Mouse (Mus musculus): ENCODE results near the gene Tubb2a. TPM values are rescaled to one million over a fixed set of nuclear protein-coding genes. Genes with fewer than 3 reads are reported as not detected.

Gene Tubb2a
- total and polyA plus RNA-seq, 2 experiments from 2014 or later = 3,579 to 4,559 TPM

- Histone ChIP-seq H3K9ac (no peak overlapping the region), H3K4me1 (ENCODE audit: insufficient read depth) (no peaks in the 10 kb centered on the region), H3K27ac (ENCODE audit: low read depth, low read length) (no peak overlapping the region), H3K36me3 (ENCODE audit: insufficient read depth) (no peaks in the 10 kb centered on the region), H3K4me3 (ENCODE audit: low read depth, low read length) (no peak overlapping the region), H3K27me3 (ENCODE audit: insufficient read depth, low read length) (no peaks in the 10 kb centered on the region), H3K9me3 (ENCODE audit: low read length) (no peaks in the 10 kb centered on the region), H3K4me2 (ENCODE audit: low read depth) (no peak overlapping the region)
- TF ChIP-seq CTCF (IDR thresholded peaks at IDR 0.05; ENCODE audit: low read depth) = no peak
- DNase-seq (no peak), ATAC-seq (no peak)
- 80% methylated on average over 3 of the region's 3 CpGs for WGBS
Measured at GRCm38 (mm10) chr13:34113086-34113485, 35.3 kb upstream of the Tubb2a start.

- no peak overlapping the region for H3K4me2 ChIP-seq (ENCODE audit: low read depth)
- no peak for TF ChIP-seq CTCF (IDR thresholded peaks at IDR 0.05; ENCODE audit: low read depth)
- no peak overlapping the region for H3K27ac ChIP-seq (ENCODE audit: low read depth, low read length)
- no peaks in the 10 kb centered on the region for H3K36me3 ChIP-seq (ENCODE audit: insufficient read depth)
- no peaks in the 10 kb centered on the region for H3K4me1 ChIP-seq (ENCODE audit: insufficient read depth)
- H3K9ac ChIP-seq = no peak overlapping the region
- ATAC-seq = no peak
- no peak for DNase-seq
- 77% methylated on average over 5 of the region's 5 CpGs for WGBS
- no peaks in the 10 kb centered on the region for H3K27me3 ChIP-seq (ENCODE audit: insufficient read depth, low read length)
- H3K9me3 ChIP-seq (ENCODE audit: low read length) = no peaks in the 10 kb centered on the region
- H3K4me3 ChIP-seq (ENCODE audit: low read depth, low read length) = no peak overlapping the region
Measured at GRCm38 (mm10) chr13:34112369-34113081, 34.7 kb upstream of the Tubb2a start.

- H3K4me3 ChIP-seq (ENCODE audit: low read depth, low read length) = no peak overlapping the region
- no peak for TF ChIP-seq CTCF (IDR thresholded peaks at IDR 0.05; ENCODE audit: low read depth)
- no peak overlapping the region for H3K4me2 ChIP-seq (ENCODE audit: low read depth)
- H3K4me1 ChIP-seq (ENCODE audit: insufficient read depth) = no peaks in the 10 kb centered on the region
- H3K9me3 ChIP-seq (ENCODE audit: low read length) = no peaks in the 10 kb centered on the region
- ATAC-seq (no peak), DNase-seq (no peak)
- no peak overlapping the region for H3K27ac ChIP-seq (ENCODE audit: low read depth, low read length)
- H3K27me3 ChIP-seq (ENCODE audit: insufficient read depth, low read length) = no peaks in the 10 kb centered on the region
- H3K9ac ChIP-seq = no peak overlapping the region
- H3K36me3 ChIP-seq (ENCODE audit: insufficient read depth) = no peaks in the 10 kb centered on the region
- WGBS = 87% methylated on average over 3 of the region's 3 CpGs
Measured at GRCm38 (mm10) chr13:34111878-34112277, 34.1 kb upstream of the Tubb2a start.

GRCm38 (mm10) chr13:34111019-34111418 is 33.2 kb upstream of the Tubb2a start:
- Histone ChIP-seq H3K27ac (ENCODE audit: low read depth, low read length) (no peak overlapping the region), H3K4me2 (ENCODE audit: low read depth) (no peak overlapping the region), H3K9me3 (ENCODE audit: low read length) (no peaks in the 10 kb centered on the region), H3K4me1 (ENCODE audit: insufficient read depth) (no peaks in the 10 kb centered on the region), H3K9ac (no peak overlapping the region), H3K36me3 (ENCODE audit: insufficient read depth) (no peaks in the 10 kb centered on the region), H3K27me3 (ENCODE audit: insufficient read depth, low read length) (no peaks in the 10 kb centered on the region), H3K4me3 (ENCODE audit: low read depth, low read length) (no peak overlapping the region)
- TF ChIP-seq CTCF (IDR thresholded peaks at IDR 0.05; ENCODE audit: low read depth) = no peak
- 74% methylated on average over 5 of the region's 5 CpGs for WGBS
- ATAC-seq (no peak), DNase-seq (no peak)

GRCm38 (mm10) chr13:34109677-34110058 is 31.9 kb upstream of the Tubb2a start:
- no peak overlapping the region for H3K27ac ChIP-seq (ENCODE audit: low read depth, low read length)
- H3K27me3 ChIP-seq (ENCODE audit: insufficient read depth, low read length) = no peaks in the 10 kb centered on the region
- no peaks in the 10 kb centered on the region for H3K36me3 ChIP-seq (ENCODE audit: insufficient read depth)
- DNase-seq (no peak), ATAC-seq (no peak)
- no peaks in the 10 kb centered on the region for H3K9me3 ChIP-seq (ENCODE audit: low read length)
- 21% methylated on average over 4 of the region's 4 CpGs for WGBS
- H3K9ac ChIP-seq = no peak overlapping the region
- no peak for TF ChIP-seq CTCF (IDR thresholded peaks at IDR 0.05; ENCODE audit: low read depth)
- H3K4me1 ChIP-seq (ENCODE audit: insufficient read depth) = no peaks in the 10 kb centered on the region
- H3K4me3 ChIP-seq (ENCODE audit: low read depth, low read length) = no peak overlapping the region
- no peak overlapping the region for H3K4me2 ChIP-seq (ENCODE audit: low read depth)

- H3K36me3 ChIP-seq (ENCODE audit: insufficient read depth) = no peaks in the 10 kb centered on the region
- no peak overlapping the region for H3K4me2 ChIP-seq (ENCODE audit: low read depth)
- ATAC-seq = no peak
- no peak for DNase-seq
- no peak overlapping the region for H3K4me3 ChIP-seq (ENCODE audit: low read depth, low read length)
- no peak overlapping the region for H3K27ac ChIP-seq (ENCODE audit: low read depth, low read length)
- no peak overlapping the region for H3K9ac ChIP-seq
- H3K9me3 ChIP-seq (ENCODE audit: low read length) = no peaks in the 10 kb centered on the region
- H3K27me3 ChIP-seq (ENCODE audit: insufficient read depth, low read length) = no peaks in the 10 kb centered on the region
- H3K4me1 ChIP-seq (ENCODE audit: insufficient read depth) = no peaks in the 10 kb centered on the region
- WGBS = 56% methylated on average over 4 of the region's 4 CpGs
- TF ChIP-seq CTCF (IDR thresholded peaks at IDR 0.05; ENCODE audit: low read depth) = no peak
Measured at GRCm38 (mm10) chr13:34109035-34109676, 31.3 kb upstream of the Tubb2a start.

- Histone ChIP-seq H3K27ac (ENCODE audit: low read depth, low read length) (no peak overlapping the region), H3K9me3 (ENCODE audit: low read length) (no peaks in the 10 kb centered on the region), H3K4me3 (ENCODE audit: low read depth, low read length) (no peak overlapping the region), H3K4me2 (ENCODE audit: low read depth) (no peak overlapping the region), H3K9ac (no peak overlapping the region), H3K4me1 (ENCODE audit: insufficient read depth) (no peaks in the 10 kb centered on the region), H3K36me3 (ENCODE audit: insufficient read depth) (no peaks in the 10 kb centered on the region), H3K27me3 (ENCODE audit: insufficient read depth, low read length) (no peaks in the 10 kb centered on the region)
- DNase-seq = no peak
- no peak for TF ChIP-seq CTCF (IDR thresholded peaks at IDR 0.05; ENCODE audit: low read depth)
- ATAC-seq = no peak
- 92% methylated on average over 1 of the region's 1 CpGs for WGBS
Measured at GRCm38 (mm10) chr13:34106999-34107398, 29.2 kb upstream of the Tubb2a start.

Data from forebrain, postnatal 0 days (tissue).